Mouse (Mus musculus): ENCODE results near the gene Cacng7. TPM values are rescaled to one million over a fixed set of nuclear protein-coding genes. Genes with fewer than 3 reads are reported as not detected.

The Cacng7 gene
- 92.0 and 115 TPM in 2 replicates for polyA plus RNA-seq (2012; rRNA removed)

DNA sequence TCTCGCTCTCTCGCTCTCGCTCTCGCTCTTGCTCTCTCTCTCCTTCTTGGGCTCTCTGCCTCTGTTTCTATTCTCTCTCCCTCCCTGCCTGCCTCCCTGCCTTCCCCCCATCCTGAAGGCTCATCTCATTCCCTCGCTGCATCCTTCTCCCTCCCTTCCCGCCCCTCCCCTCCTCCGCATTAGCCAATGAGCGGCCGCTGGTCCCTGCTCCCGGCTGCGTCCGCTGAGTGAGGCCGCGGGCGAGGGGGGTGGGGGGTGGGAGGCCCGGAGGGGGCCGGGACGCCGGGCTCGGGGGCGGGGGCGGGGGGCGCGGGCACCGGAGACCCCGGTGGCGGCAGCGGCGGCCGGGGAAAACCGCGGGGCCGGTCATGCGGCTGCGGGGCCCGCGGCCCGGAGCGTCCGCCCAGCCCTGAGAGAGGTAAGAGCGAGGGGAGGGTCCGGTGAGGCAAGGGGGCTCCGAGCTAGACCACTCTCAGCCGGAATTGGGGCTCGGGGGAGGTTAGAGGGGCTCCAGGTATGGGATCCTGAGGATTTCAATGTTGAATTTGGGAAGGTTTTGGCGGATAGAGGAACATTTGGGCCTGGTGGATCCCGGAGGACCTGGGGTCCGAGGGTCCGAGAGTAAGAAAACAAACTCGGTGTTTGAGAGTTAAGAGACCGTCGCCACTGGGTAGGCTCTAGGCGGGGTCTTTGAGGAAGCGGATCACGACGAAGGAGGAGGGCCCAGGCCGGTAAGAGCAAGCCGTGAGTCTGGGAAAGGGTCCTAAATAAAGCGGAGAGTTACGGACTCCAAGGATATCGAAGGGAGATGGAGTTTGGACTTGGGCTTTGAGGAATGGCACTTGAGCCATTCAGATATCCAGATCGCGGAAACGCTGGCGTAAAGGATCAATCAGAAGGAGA, at the start of gene Cacng7:
Cacng7 (plus strand) TSS at position 337 of the 903 bp plus-strand sequence.

DNA sequence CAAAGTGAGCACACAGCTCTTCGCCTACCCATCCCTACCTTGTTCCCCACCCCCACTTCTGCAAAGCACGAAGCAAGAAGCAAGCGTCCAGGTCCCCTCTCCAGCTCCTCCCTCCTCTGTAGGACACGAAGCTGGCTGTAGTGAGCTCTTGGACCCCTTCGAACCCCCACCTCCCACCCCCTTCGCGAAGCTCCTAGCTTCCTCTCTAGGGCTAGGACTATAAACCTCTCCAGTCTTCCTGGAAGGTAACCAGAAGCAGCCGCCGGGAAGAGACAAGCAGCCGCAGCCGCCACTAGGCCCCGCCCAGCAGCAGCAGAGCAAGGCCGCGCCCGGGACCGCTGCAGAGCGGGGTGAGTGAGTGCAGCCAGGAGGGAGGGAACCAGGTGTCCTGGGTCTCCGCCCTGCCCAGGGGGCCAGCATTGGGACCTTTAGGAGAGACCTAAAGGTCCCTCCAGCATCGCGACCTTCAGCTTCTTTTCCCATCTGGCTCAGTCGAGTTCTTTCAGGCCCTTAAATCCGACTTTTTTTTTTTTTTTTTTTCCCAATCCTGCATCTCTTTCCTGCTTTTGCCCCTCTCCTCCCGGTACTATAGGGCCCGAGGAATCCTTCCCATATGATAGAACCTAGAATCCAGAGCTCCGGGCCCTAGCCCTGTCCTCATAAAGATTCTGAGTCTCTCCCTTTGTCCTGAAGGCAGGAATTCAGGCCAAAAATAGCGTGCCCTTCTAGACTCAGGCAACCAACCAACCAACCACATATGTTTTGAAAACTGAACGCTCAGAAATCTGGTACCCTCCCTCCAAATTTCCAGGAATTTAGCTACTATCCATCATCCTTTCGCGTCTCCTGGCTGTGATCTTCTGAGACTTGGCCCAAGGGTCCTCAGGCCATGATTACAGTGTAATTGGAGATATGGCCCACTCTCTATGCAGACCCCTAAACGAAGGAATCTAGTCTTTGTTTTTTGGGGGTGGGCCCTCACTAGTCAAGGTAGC, 43.5 kb upstream of the Cacng7 start, which contains the start of the genes Myadm and Prkcg:
Myadm (plus strand) TSS at position 105 of the 995 bp plus-strand sequence.
Prkcg (plus strand) TSS at position 204 of the 995 bp plus-strand sequence.

DNA sequence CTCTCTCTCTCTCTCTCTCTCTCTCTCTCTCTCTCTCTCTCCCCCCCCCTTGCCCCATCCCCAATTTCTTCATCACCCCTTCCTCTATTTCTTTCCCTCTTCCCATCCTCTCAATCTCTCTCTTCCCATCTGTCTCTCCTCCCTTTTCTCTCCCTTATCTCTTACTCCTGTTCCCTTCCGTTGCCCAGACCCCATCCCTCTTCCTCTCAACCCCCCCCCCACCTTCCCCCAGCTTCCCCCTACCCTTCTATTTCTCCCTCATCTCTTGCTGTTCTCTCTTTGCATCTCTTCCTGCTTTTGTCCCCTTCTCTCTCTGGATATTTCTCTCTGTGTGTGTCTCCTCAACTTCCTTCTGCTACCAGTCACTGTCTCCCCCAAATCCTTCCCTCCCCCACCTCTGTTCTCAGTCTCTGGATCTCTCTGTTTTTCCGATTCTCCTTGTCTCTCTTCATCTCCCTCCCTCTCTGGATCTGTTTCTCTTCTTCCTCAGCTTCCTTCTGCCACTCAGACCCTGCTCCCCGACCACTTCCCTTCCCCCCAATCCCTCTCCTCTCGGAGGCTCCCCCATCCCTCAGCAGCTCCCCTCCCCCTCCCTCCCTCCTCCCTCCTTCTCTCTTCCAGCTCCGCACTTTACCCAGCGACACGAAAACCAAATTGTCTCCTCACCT, 57.8 kb downstream of the Cacng7 start, which contains the start of gene Cacng8:
Cacng8 (plus strand) TSS at position 271 of the 668 bp plus-strand sequence.

Other genes with a start within 250 kb of the Cacng7 start
- gene AU018091, start 163.8 kb upstream of the Cacng7 start, polyA plus RNA-seq (2012; rRNA removed), result not detected in 2 replicates
- 0.01 and 0.05 TPM in 2 replicates for gene Nlrp12, start 83.2 kb upstream of the Cacng7 start, polyA plus RNA-seq (2012; rRNA removed)
- gene Myadm, start 43.9 kb upstream of the Cacng7 start, polyA plus RNA-seq (2012; rRNA removed), result 48.4 and 53.2 TPM in 2 replicates
- gene Prkcg, start 43.8 kb upstream of the Cacng7 start, polyA plus RNA-seq (2012; rRNA removed), result 17.4 and 22.6 TPM in 2 replicates
- 27.4 and 34.5 TPM in 2 replicates for gene Cacng8, start 57.7 kb downstream of the Cacng7 start, polyA plus RNA-seq (2012; rRNA removed)
- 0.26 and 0.79 TPM in 2 replicates for gene Cacng6, start 91.2 kb downstream of the Cacng7 start, polyA plus RNA-seq (2012; rRNA removed)
- gene Tarm1, start 169.7 kb downstream of the Cacng7 start, polyA plus RNA-seq (2012; rRNA removed), result 0.05 TPM in 1 of 2 replicates, not detected in the other

All from central nervous system, embryonic 18 days (tissue).